Mouse (Mus musculus) lung, adult 2 months (tissue): ENCODE data around the gene Gfra4.

ENCODE experiments used
- CTCF ChIP-seq: fragments of 200-500 bp; IDR thresholded peaks from 2 replicates; pipeline ENCODE4 v1.5.1; 2011; ENCODE audit warnings: mild to moderate bottlenecking, low read length, control low read depth; ENCODE audit not compliant: insufficient read depth
- POLR2A ChIP-seq: fragments of 200-500 bp; IDR thresholded peaks from 2 replicates; pipeline ENCODE4 v1.6.1; 2011; ENCODE audit warnings: low read depth, mild to moderate bottlenecking, control low read depth, low read length, borderline replicate concordance; ENCODE audit errors: extremely low read depth

- TF ChIP-seq POLR2A: no peak
- TF ChIP-seq CTCF: no peak
These were observed 12.3 kb downstream of the Gfra4 start for GRCm38 (mm10) chr2:131030561-131030960.
